Mouse (Mus musculus) mesoderm, embryonic 11.5 days (tissue): ENCODE results near the gene Kera.

Source experiments
- DNase-seq: peaks from one replicate; pipeline ENCODE4 v3.0.0-alpha.2; 2012; ENCODE audit warnings: low read depth, low spot score

The Kera gene

GRCm38 (mm10) chr10:97606579-97606978 is at the start of gene Kera:
Gene Kera (plus strand): TSS chr10:97606879.
- DNase-seq, result no peak

- DNase-seq, result peak; percentile 42
Measured at GRCm38 (mm10) chr10:97564957-97565856, 41.5 kb upstream of the Kera start, which contains the start of gene Lum. Gene Lum (plus strand): TSS chr10:97565128.

- DNase-seq, result peak; percentile 17
Measured at GRCm38 (mm10) chr10:97567489-97568135, 39.1 kb upstream of the Kera start.

DNA sequence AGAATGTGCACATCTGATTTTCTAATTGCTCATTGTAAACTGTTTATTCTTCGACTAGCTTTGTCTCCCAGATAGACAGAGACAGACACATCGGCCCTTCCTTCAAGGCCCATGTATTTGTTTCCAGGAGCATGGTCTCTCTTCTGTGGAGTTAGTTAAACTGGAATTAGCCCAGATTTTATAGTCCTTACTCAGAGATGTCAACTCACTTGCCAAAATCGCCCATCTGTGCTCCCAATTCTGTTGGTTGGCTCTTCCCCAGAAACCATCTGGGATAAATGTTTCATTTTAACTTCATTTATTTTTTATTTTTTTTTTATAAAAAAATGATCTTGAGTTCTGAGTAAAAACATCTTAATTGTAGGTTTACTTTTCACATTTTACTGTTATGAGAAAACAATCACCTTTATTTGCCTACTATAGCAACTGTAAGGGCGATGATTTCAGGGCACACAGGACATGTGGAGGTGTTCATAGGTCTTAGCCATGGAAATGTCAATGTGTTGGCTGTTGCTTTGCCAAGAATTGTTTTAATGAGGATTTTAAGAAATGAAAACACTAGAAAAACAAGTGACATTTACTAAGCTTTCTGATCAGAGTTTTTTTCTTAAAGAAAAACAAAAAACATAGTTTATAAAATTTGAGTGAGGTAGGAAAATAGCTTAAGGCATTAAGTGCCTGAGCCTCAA is 24.0 kb upstream of the Kera start:
- DNase-seq, result no peak

GRCm38 (mm10) chr10:97584176-97584575 is 22.5 kb upstream of the Kera start:
- DNase-seq, result peak; percentile 6

DNA sequence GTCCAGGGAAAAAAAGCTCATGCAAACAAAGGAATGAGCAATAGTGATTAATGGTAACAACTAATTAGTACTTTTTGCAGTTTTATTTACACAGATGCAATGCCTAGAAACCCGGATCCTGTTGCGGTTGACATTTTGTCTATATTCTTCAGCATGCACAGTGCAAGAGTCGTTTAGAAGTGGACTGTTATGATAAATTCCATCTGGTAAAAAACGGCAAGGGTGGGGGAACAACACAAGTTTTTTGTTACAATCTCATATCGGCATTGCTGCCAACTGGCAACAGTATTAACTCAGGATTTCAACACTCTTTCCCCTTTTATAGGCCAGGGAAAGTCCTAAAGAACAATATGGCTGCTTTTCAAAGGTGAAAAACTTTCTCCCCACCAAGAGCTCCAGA is 19.5 kb upstream of the Kera start:
- no peak for DNase-seq

DNA sequence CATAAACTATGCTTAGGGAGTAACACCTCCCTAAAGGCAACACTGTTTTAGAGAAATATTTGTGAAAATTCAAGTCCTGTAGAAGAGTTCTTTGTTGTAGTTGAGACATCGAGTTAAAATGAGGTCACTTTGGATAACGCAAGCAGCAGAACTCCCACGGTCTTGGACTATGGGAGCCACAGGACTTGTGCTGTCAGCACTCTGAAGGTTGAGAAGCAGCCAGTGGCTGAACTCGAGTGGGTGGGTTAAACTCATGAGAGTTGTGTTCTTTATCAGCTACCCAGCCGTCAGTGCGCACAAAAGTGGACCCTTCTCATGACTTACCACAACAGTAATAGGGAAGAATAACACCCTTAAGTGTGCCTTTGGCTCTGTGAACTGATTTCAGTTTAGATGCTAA is 17.1 kb upstream of the Kera start:
- no peak for DNase-seq

GRCm38 (mm10) chr10:97591036-97591435 is 15.6 kb upstream of the Kera start:
- DNase-seq, result no peak

DNA sequence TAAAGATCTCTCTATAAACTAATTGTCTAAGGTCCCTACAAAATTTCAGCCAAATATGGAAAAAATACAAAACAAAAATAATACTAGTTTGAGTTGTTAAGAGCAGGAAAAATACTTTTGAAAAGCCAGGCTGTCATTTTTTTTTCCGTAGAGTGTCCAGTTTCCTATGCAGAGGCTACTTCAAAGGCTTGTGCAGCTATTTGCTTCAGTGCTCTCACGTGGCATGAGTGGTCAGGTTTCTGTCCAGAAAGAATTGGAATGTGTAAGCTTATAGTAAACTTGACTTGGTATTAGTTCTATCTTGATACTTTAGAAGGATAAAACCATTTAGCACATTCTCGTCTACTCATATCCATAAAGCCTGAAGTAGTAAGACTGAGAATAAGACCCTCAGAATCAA is 15.0 kb upstream of the Kera start:
- no peak for DNase-seq

- DNase-seq, result no peak
Measured at GRCm38 (mm10) chr10:97595680-97596079, 11.0 kb upstream of the Kera start.

DNA sequence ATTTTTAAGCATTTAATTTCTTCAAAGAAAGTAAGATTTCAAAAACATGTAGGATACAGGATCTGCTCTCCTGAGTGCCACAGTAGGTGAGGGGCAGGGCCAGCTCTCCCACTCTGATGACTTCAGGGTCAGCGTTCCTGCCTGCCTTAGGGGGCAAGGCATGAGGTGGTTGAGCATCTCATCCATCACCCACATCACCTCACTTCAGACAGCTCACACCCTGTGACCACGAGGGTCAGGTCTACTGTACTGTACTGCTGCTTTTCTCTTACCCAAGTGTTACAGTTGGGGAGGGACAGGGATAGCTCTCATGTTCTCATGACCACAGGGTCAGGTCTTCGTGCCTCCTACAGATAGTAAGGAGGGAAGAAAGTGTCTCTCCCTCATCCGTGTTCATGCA is 4.9 kb upstream of the Kera start:
- no peak for DNase-seq

- no peak for DNase-seq
Measured at GRCm38 (mm10) chr10:97603256-97603655, 3.4 kb upstream of the Kera start.

- DNase-seq, result no peak
Measured at GRCm38 (mm10) chr10:97622328-97622727, 15.6 kb downstream of the Kera start.

DNA sequence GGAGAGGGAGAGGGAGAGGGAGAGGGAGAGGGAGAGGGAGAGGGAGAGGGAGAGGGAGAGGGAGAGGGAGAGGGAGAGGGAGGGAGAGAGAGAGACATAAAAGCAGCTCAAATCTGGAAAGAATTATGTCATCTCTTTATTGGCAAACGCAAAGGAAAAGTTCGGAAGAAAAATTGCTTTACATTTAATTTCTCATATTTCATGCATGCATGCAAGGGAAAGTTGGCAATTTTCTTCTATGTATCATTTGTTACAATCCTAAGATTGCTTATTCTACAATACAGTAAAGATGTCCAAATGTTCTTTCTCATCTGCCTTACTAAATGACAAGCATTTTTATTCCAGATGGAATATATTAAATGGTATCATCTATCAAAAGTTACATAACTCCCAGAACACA is 17.7 kb downstream of the Kera start:
- DNase-seq, result no peak

GRCm38 (mm10) chr10:97625116-97625515 is 18.4 kb downstream of the Kera start:
- DNase-seq, result peak; percentile 57

DNA sequence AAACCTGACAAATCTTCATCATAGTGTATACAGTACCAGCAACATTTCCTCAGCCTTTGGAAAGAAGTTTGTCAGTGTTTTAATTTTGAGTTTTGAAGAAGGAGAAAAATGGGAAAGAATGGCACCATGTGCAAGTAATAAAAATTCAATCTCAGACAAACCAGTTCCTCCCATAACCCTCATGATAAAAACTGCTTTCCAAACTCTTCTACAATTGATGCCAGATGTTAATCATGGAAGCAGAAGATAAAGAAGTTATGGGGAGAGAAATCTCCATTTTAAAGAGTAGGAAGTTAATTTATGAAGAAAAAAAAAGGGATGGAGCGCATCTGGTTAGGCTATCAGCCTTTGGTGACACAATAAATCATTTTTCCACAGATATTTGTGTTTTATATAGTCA is 19.9 kb downstream of the Kera start:
- peak; percentile 34 for DNase-seq

DNA sequence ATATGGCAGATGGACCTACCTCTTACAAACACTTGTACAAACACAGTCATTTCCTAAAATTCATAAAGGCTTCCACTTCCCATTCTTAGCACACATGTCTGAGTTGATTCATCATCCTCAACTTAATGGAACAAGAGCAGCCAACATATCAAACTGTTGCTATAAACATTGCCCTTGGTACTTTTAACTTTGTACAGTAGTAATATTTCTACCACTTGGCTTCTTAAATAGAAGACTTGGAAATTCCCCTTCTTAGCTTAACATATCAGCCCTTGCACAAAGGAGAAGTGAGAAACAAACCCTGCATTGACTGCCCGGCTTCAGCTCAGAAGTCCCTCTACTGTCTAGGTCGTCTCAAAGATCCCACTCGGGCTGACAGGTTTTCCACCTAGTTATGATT is 24.4 kb downstream of the Kera start:
- no peak for DNase-seq

DNA sequence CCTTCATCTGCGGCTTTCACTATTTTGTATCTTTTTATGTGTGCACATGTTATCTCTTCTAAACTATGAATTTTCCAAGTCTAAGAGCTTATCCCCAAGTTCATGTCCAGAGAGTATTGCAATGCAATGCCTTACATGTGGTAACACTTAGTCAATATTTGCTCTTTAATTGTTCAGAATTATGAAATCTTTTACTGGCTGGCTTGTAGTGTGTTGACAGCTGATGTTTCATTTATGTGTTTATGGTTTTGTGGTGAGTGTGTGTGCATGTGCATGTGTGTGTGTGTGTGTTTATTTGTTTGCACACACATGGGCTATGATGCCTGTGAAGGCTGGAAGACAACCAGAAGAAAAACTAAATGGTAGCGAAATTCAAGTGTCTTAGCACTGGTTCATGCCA is 35.2 kb downstream of the Kera start:
- DNase-seq, result no peak

- no peak for DNase-seq
Measured at GRCm38 (mm10) chr10:97643768-97644167, 37.1 kb downstream of the Kera start, which contains the start of gene Epyc. Gene Epyc (plus strand): TSS chr10:97644068.

DNA sequence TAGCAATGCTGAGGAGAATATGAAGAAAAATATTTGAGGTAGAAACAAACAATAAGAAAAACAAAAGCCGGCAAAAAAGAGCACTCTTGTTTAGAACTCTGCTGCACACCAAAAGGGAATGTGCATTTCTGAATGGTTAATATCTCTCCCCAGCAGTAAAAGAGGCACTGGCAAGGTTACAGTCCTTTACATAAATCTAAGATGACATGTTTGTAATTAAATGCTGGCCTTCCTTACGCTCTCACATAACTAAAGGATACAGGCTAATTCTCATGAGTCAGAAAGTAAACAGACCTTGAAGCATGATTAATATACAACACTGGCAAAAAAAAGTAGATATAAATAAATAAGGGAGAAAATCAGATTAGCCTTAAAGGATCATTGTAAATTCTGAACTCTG is 43.7 kb downstream of the Kera start:
- no peak for DNase-seq

GRCm38 (mm10) chr10:97659489-97659888 is 52.8 kb downstream of the Kera start:
- DNase-seq, result no peak
